In genomic region chr5:120429692-120430091, GRCm38 (mm10) we compare ENCODE assay signal across 23 mouse cellular contexts. TPM values are rescaled to one million over a fixed set of nuclear protein-coding genes. Genes with fewer than 3 reads are reported as not detected.
DNase-seq lines count a peak whose midpoint lies in the region; ATAC-seq lines count a peak whose summit lies in the region.
"Had no signal": no experiment of that assay in that cellular context is flagged by ENCODE, and none has a peak within 500 bp of the region (broad histone marks: within the 10 kb centered on the region; RNA-seq: fewer than 3 reads in every experiment).

No protein-coding gene starts in this region.

- H3K9me3 ChIP-seq in embryonic facial prominence, embryonic 10.5 days, result no peaks in the 10 kb centered on the region
- H3K9me3 ChIP-seq in forebrain, embryonic 14.5 days (replicated peaks; ENCODE audit: control insufficient read depth, low read length), result no peaks in the 10 kb centered on the region
- H3K9me3 ChIP-seq in hindbrain, embryonic 16.5 days (ENCODE audit: control insufficient read depth, low read length), result no peaks in the 10 kb centered on the region
- no peaks in the 10 kb centered on the region for H3K9me3 ChIP-seq in midbrain, embryonic 16.5 days (replicated peaks; ENCODE audit: control insufficient read depth, low read length, poor library complexity, severe bottlenecking)
- H3K9me3 ChIP-seq: embryonic facial prominence, embryonic 15.5 days; heart, embryonic 15.5 days; limb, embryonic 10.5 days; liver, embryonic 12.5 days; lung, embryonic 15.5 days; stomach, embryonic 15.5 days had no signal

- peak; percentile 24 for DNase-seq in embryonic facial prominence, embryonic 10.5 days (ENCODE audit: low spot score)
- DNase-seq in forebrain, embryonic 14.5 days (ENCODE audit: low spot score), result no peak
- no peak for DNase-seq in cerebellum, postnatal 14 days
- no peak for DNase-seq in adipocyte (ENCODE audit: low spot score)
- no peak for DNase-seq in left cerebral cortex, postnatal 25 days (ENCODE audit: low spot score in 2 of 2)
- DNase-seq: adrenal gland, postnatal 36 days; cerebellum, adult 8-10 months; gastrocnemius, postnatal 14 days; heart, adult 2 months; layer of hippocampus, postnatal 36 days had no signal

- intact Hi-C loops in left cerebral cortex, postnatal 25 days (cut with DNase I), result loop anchor here (10.0 kb wide), 2 partner anchors 625 to 1555 kb away; no protein-coding TSS in a partner anchor

- WGBS in embryonic facial prominence, embryonic 10.5 days, result 5% methylated on average over 6 of the region's 6 CpGs
- 19% methylated on average over 6 of the region's 6 CpGs for WGBS in forebrain, embryonic 14.5 days
- 1% methylated on average over 6 of the region's 6 CpGs for whole genome bisulfite sequencing in hindbrain, embryonic 16.5 days
- WGBS in midbrain, embryonic 16.5 days, result 10% methylated on average over 6 of the region's 6 CpGs

- peak overlapping the region; percentile 14; the same call in 1 of the 2 replicates for H3K4me3 ChIP-seq in embryonic facial prominence, embryonic 10.5 days
- H3K4me3 ChIP-seq in forebrain, embryonic 14.5 days (ENCODE audit: low read depth, low read length), result no peak overlapping the region; the same call in 1 of the 2 replicates
- H3K4me3 ChIP-seq in hindbrain, embryonic 16.5 days (ENCODE audit: low read length), result peak overlapping the region; percentile 31
- H3K4me3 ChIP-seq in midbrain, embryonic 16.5 days (ENCODE audit: low read depth, low read length), result peak overlapping the region; percentile 38
- H3K4me3 ChIP-seq: embryonic facial prominence, embryonic 15.5 days; heart, adult 2 months; heart, embryonic 15.5 days; limb, embryonic 10.5 days; liver, embryonic 12.5 days; lung, embryonic 15.5 days; stomach, embryonic 15.5 days had no signal

- peak overlapping the region; percentile 23; the same call in 1 of the 2 replicates for H3K4me2 ChIP-seq in forebrain, embryonic 14.5 days (ENCODE audit: low read length)
- peak overlapping the region; percentile 61 for H3K4me2 ChIP-seq in hindbrain, embryonic 16.5 days (ENCODE audit: low read length)
- H3K4me2 ChIP-seq in midbrain, embryonic 16.5 days (ENCODE audit: low read length), result peak overlapping the region; percentile 67
- H3K4me2 ChIP-seq: embryonic facial prominence, embryonic 15.5 days; heart, embryonic 15.5 days; liver, embryonic 12.5 days; lung, embryonic 15.5 days; stomach, embryonic 15.5 days had no signal

- peak overlapping the region; percentile 32; the same call in 1 of the 2 replicates for H3K9ac ChIP-seq in forebrain, embryonic 14.5 days (ENCODE audit: low read length)
- H3K9ac ChIP-seq in hindbrain, embryonic 16.5 days (ENCODE audit: low read depth, low read length), result peak overlapping the region; percentile 62
- peak overlapping the region; percentile 65 for H3K9ac ChIP-seq in midbrain, embryonic 16.5 days (ENCODE audit: low read depth, low read length)
- H3K9ac ChIP-seq: embryonic facial prominence, embryonic 15.5 days; heart, embryonic 15.5 days; liver, embryonic 12.5 days; lung, embryonic 15.5 days; stomach, embryonic 15.5 days had no signal

- no peak overlapping the region for H3K27ac ChIP-seq in embryonic facial prominence, embryonic 10.5 days (replicated peaks)
- no peak overlapping the region for H3K27ac ChIP-seq in forebrain, embryonic 14.5 days (ENCODE audit: low read depth, low read length)
- peak overlapping the region; percentile 63 for H3K27ac ChIP-seq in hindbrain, embryonic 16.5 days (ENCODE audit: low read depth, low read length)
- peak overlapping the region; percentile 78 for H3K27ac ChIP-seq in midbrain, embryonic 16.5 days (ENCODE audit: low read length)
- H3K27ac ChIP-seq: embryonic facial prominence, embryonic 15.5 days; heart, adult 2 months; heart, embryonic 15.5 days; limb, embryonic 10.5 days; liver, embryonic 12.5 days; lung, embryonic 15.5 days; stomach, embryonic 15.5 days had no signal

- H3K27me3 ChIP-seq in embryonic facial prominence, embryonic 10.5 days (replicated peaks; ENCODE audit: low read depth, poor library complexity, severe bottlenecking), result peaks cover 100% of the 10 kb centered on the region
- peaks cover 68% of the 10 kb centered on the region for H3K27me3 ChIP-seq in forebrain, embryonic 14.5 days (replicated peaks; ENCODE audit: control insufficient read depth, insufficient read depth, low read length)
- peaks cover 27% of the 10 kb centered on the region for H3K27me3 ChIP-seq in hindbrain, embryonic 16.5 days (replicated peaks; ENCODE audit: control insufficient read depth, insufficient read depth, low read length)
- H3K27me3 ChIP-seq in midbrain, embryonic 16.5 days (ENCODE audit: control insufficient read depth, insufficient read depth, low read depth, low read length), result peaks cover 30% of the 10 kb centered on the region

- ATAC-seq in forebrain, embryonic 14.5 days, result no peak
- no peak for ATAC-seq in hindbrain, embryonic 16.5 days
- ATAC-seq in midbrain, embryonic 16.5 days, result no peak
- ATAC-seq: liver, embryonic 12.5 days had no signal

- H3K4me1 ChIP-seq in embryonic facial prominence, embryonic 10.5 days, result peaks cover 30% of the 10 kb centered on the region
- peaks cover 8% of the 10 kb centered on the region; the same call in 1 of the 2 replicates for H3K4me1 ChIP-seq in forebrain, embryonic 14.5 days (ENCODE audit: control insufficient read depth, insufficient read depth, low read length)
- no peaks in the 10 kb centered on the region for H3K4me1 ChIP-seq in hindbrain, embryonic 16.5 days (ENCODE audit: control insufficient read depth, insufficient read depth, low read depth, low read length)
- H3K4me1 ChIP-seq in midbrain, embryonic 16.5 days (ENCODE audit: control insufficient read depth, insufficient read depth, low read length), result 0 out of 2 replicates have a peak, but pooled peaks cover 2% of the 10 kb centered on the region
- H3K4me1 ChIP-seq: liver, embryonic 12.5 days had no signal

- no peaks in the 10 kb centered on the region for H3K36me3 ChIP-seq in embryonic facial prominence, embryonic 10.5 days (replicated peaks)
- H3K36me3 ChIP-seq in forebrain, embryonic 14.5 days (ENCODE audit: control insufficient read depth, insufficient read depth, low read length), result no peaks in the 10 kb centered on the region
- H3K36me3 ChIP-seq in hindbrain, embryonic 16.5 days (ENCODE audit: control insufficient read depth, insufficient read depth, low read length), result no peaks in the 10 kb centered on the region
- no peaks in the 10 kb centered on the region for H3K36me3 ChIP-seq in midbrain, embryonic 16.5 days (ENCODE audit: control insufficient read depth, insufficient read depth, low read length)
- H3K36me3 ChIP-seq: embryonic facial prominence, embryonic 15.5 days; heart, embryonic 15.5 days; limb, embryonic 10.5 days; liver, embryonic 12.5 days; lung, embryonic 15.5 days; stomach, embryonic 15.5 days had no signal

RNA-seq across cellular contexts. Expression of gene Lhx5, which starts 1.8 kb away (rescaled TPM):
- 3.1 and 4.7 TPM in 2 replicates for polyA plus RNA-seq in embryonic facial prominence, embryonic 10.5 days (2016; fragmentation: Nextera tagmentation; extraction: Ambion mirVana)
- polyA plus RNA-seq in forebrain, embryonic 14.5 days (2014; fragmentation: Nextera tagmentation; extraction: Ambion mirVana), result 3.5 and 5.1 TPM in 2 replicates
- 20.1 and 24.3 TPM in 2 replicates for polyA plus RNA-seq in hindbrain, embryonic 16.5 days (2015; fragmentation: Nextera tagmentation; extraction: Ambion mirVana)
- 22.5 and 23.2 TPM in 2 replicates for polyA plus RNA-seq in midbrain, embryonic 16.5 days (2015; fragmentation: Nextera tagmentation; extraction: Ambion mirVana)
- total RNA-seq in left cerebral cortex, postnatal 25 days (2021), result under 1 TPM; 0.21 to 0.25 TPM
- total RNA-seq: adrenal gland, postnatal 36 days; gastrocnemius, postnatal 14 days; heart, adult 2 months had no signal
- polyA plus RNA-seq: cortical plate, adult 2 months; heart, adult 2 months; heart, embryonic 15.5 days; kidney, embryonic 14.5 days; limb, embryonic 10.5 days; liver, embryonic 12.5 days; spleen, adult 2 months had no signal

RNA-seq across cellular contexts. Expression of gene Sdsl, which starts 42.9 kb away (rescaled TPM):
- polyA plus RNA-seq in embryonic facial prominence, embryonic 10.5 days (2016; fragmentation: Nextera tagmentation; extraction: Ambion mirVana), result 6.2 and 7.1 TPM in 2 replicates
- polyA plus RNA-seq in forebrain, embryonic 14.5 days (2014; fragmentation: Nextera tagmentation; extraction: Ambion mirVana), result 2.2 and 3.2 TPM in 2 replicates
- 8.1 and 9.4 TPM in 2 replicates for polyA plus RNA-seq in hindbrain, embryonic 16.5 days (2015; fragmentation: Nextera tagmentation; extraction: Ambion mirVana)
- 5.1 and 5.6 TPM in 2 replicates for polyA plus RNA-seq in midbrain, embryonic 16.5 days (2015; fragmentation: Nextera tagmentation; extraction: Ambion mirVana)
- total RNA-seq in left cerebral cortex, postnatal 25 days (2021), result 1 to 10 TPM; 4.6 to 6.4 TPM

RNA-seq across cellular contexts. Expression of gene Sds, which starts 46.6 kb away (rescaled TPM):
- polyA plus RNA-seq in embryonic facial prominence, embryonic 10.5 days (2016; fragmentation: Nextera tagmentation; extraction: Ambion mirVana), result not detected in 2 replicates
- polyA plus RNA-seq in forebrain, embryonic 14.5 days (2014; fragmentation: Nextera tagmentation; extraction: Ambion mirVana), result not detected in 2 replicates
- polyA plus RNA-seq in hindbrain, embryonic 16.5 days (2015; fragmentation: Nextera tagmentation; extraction: Ambion mirVana), result 0.40 and 0.80 TPM in 2 replicates
- polyA plus RNA-seq in midbrain, embryonic 16.5 days (2015; fragmentation: Nextera tagmentation; extraction: Ambion mirVana), result 0.36 TPM in 1 of 2 replicates, not detected in the other
- total RNA-seq in left cerebral cortex, postnatal 25 days (2021), result under 1 TPM in 1 of 2 experiments, not detected in 1; 0.27 TPM
- total RNA-seq: gastrocnemius, postnatal 14 days; layer of hippocampus, postnatal 36 days had no signal
- polyA plus RNA-seq: embryonic facial prominence, embryonic 15.5 days; frontal cortex, adult 2 months; heart, embryonic 15.5 days; kidney, embryonic 14.5 days; large intestine, adult 2 months; limb, embryonic 10.5 days; liver, embryonic 12.5 days; lung, embryonic 15.5 days; spleen, adult 2 months had no signal

Comparison
In these comparisons a context has a peak if more than half of its experiments do, and no peak if none do; other contexts are left out.
1. H3K27ac ChIP-seq: peak in hindbrain, embryonic 16.5 days (single experiment) and midbrain, embryonic 16.5 days (single experiment); none in embryonic facial prominence, embryonic 10.5 days (single experiment) and forebrain, embryonic 14.5 days (single experiment).
2. Peak in every context shown above with its lines, with median percentiles within 50 percentile points of each other: H3K4me2 ChIP-seq and H3K9ac ChIP-seq.